Mouse (Mus musculus): Measurements from ENCODE around the gene Dhrs7b. TPM values are rescaled to one million over a fixed set of nuclear protein-coding genes. Genes with fewer than 3 reads are reported as not detected.
A peak's percentile ranks its signal among the peaks of the same experiment; 100 is the strongest.
"Not testable (repeated sequence)": the region's sequence is repeated elsewhere in the genome, so short reads cannot be mapped to it uniquely, and the experiment has no call there.

Dhrs7b gene
- polyA plus RNA-seq, 1 experiment from 2014 or later = 78.5 TPM

DNA sequence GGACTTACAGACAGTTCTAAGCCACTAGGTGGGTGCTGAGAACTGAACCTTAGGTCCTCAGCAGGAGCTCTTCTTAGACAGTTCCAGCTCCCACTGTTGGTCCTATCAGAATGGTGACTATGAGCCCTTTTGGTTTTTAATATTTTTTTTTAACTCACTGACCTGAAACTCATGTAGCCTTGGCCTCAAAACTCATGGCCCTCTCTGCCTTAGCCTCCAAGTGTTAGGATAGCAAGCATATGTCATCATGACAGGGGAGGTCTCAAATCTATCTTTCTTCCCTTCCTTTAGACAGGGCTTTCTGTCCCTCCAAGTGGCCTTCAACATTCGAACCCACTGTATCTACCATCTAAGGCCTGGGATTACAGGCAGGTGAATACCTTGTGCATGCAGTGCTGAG lies 29.5 kb upstream of the Dhrs7b start:
- 94% methylated on average over 1 of the region's 1 CpGs for WGBS

DNA sequence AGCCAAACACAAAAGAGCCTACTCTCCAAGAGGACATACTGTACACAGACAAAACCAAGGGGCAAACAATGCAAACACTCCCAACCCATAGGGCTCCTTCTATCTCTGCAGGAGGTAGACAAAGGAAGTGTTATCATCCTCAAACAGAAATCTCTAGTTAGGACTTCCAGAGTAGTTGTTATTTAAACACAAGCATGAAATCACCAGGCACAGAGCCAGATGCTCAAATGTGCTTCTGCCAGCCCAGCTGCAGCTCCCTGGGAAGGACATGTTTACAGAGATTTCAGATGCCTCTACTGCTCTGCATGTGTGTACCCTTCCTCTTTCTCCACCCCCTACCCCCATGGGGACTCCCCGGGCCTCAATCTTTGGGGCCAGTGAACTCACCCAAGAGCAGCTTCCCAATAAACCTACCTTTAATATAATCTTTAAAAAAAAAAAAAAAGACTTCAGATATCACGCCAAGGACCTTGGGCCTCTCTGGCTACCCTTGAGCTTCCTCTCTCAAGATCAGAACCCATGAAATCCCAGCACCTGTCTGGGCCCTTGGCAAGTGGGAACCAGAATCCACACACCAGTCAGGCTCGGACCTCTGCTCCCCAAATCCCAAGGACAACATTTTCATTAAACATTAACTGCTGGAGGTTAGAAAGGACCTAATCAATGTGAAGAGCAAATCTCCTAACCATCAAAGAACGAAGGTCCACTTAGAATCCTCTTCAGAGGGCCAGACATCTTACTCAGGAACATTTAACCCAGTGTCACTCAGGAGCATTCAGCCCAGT lies 22.0 kb upstream of the Dhrs7b start:
- Histone ChIP-seq H3K4me1 (replicated peaks; ENCODE audit: control insufficient read depth, insufficient read depth, low read length) (0 out of 2 replicates have a peak, but pooled peaks cover 4% of the 10 kb centered on the region), H3K4me2 (replicated peaks; ENCODE audit: low read depth) (peak overlapping the region; percentile 83), H3K9ac (ENCODE audit: low read depth, low read length) (no peak overlapping the region), H3K27me3 (replicated peaks; ENCODE audit: control insufficient read depth, insufficient read depth, low read length) (no peaks in the 10 kb centered on the region), H3K36me3 (ENCODE audit: control insufficient read depth, insufficient read depth) (no peaks in the 10 kb centered on the region; the same call in 1 of the 2 replicates), H3K27ac (ENCODE audit: low read depth, low read length) (no peak overlapping the region), H3K4me3 (ENCODE audit: low read depth, low read length) (no peak overlapping the region), H3K9me3 (ENCODE audit: control insufficient read depth) (no peaks in the 10 kb centered on the region)
- no peak for ATAC-seq
- 33% methylated on average over 4 of the region's 4 CpGs for WGBS
- TF ChIP-seq CTCF (IDR thresholded peaks at IDR 0.05; ENCODE audit: low read depth) = no peak

More for the DNA sequence above, 29.5 kb upstream of the Dhrs7b start:
- no peaks in the 10 kb centered on the region for H3K4me1 ChIP-seq (replicated peaks; ENCODE audit: control insufficient read depth, insufficient read depth, low read length)
- H3K4me3 ChIP-seq (ENCODE audit: low read depth, low read length) = no peak overlapping the region
- H3K4me2 ChIP-seq (replicated peaks; ENCODE audit: low read depth) = no peak overlapping the region
- TF ChIP-seq CTCF (IDR thresholded peaks at IDR 0.05; ENCODE audit: low read depth) = no peak
- no peak overlapping the region for H3K9ac ChIP-seq (ENCODE audit: low read depth, low read length)
- H3K27ac ChIP-seq (ENCODE audit: low read depth, low read length) = no peak overlapping the region
- ATAC-seq = no peak
- H3K27me3 ChIP-seq (replicated peaks; ENCODE audit: control insufficient read depth, insufficient read depth, low read length) = no peaks in the 10 kb centered on the region
- H3K36me3 ChIP-seq (ENCODE audit: control insufficient read depth, insufficient read depth) = peaks cover 33% of the 10 kb centered on the region
- no peaks in the 10 kb centered on the region for H3K9me3 ChIP-seq (ENCODE audit: control insufficient read depth)

DNA sequence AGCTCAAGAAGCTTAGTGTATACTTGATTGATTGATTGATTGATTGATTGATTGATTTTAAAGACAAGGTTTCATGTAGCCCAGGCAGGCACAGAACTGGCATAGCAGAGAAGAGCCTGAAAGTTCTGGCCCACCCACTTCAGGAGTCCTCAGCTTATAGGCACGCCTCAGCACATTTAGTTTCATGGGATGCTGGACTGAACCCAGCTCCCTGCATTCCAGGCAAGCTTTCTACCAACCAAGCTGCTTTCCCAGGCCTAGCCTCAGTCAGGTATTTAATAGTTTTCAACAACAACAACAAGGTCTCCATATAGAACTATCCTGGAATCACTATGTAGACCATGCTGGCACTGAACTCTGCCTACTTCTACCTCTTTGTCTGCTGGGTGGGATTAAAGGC lies 20.9 kb upstream of the Dhrs7b start:
- Histone ChIP-seq H3K36me3 (ENCODE audit: control insufficient read depth, insufficient read depth) (no peaks in the 10 kb centered on the region; the same call in 1 of the 2 replicates), H3K27me3 (replicated peaks; ENCODE audit: control insufficient read depth, insufficient read depth, low read length) (no peaks in the 10 kb centered on the region), H3K4me2 (replicated peaks; ENCODE audit: low read depth) (peak overlapping the region; percentile 83), H3K4me1 (replicated peaks; ENCODE audit: control insufficient read depth, insufficient read depth, low read length) (0 out of 2 replicates have a peak, but pooled peaks cover 4% of the 10 kb centered on the region), H3K9ac (ENCODE audit: low read depth, low read length) (peak overlapping the region; percentile 5; the same call in 1 of the 2 replicates), H3K27ac (ENCODE audit: low read depth, low read length) (peak overlapping the region; percentile 54), H3K4me3 (ENCODE audit: low read depth, low read length) (peak overlapping the region; percentile 51), H3K9me3 (ENCODE audit: control insufficient read depth) (no peaks in the 10 kb centered on the region)
- no peak for TF ChIP-seq CTCF (IDR thresholded peaks at IDR 0.05; ENCODE audit: low read depth)
- 36% methylated on average over 1 of the region's 1 CpGs for WGBS
- ATAC-seq = no peak

GRCm38 (mm10) chr11:60810046-60810965 lies 20.1 kb upstream of the Dhrs7b start:
- 8% methylated on average over 14 of the region's 14 CpGs for WGBS
- no peaks in the 10 kb centered on the region for H3K36me3 ChIP-seq (ENCODE audit: control insufficient read depth, insufficient read depth)
- H3K4me3 ChIP-seq (ENCODE audit: low read depth, low read length) = peak overlapping the region; percentile 51
- no peak for TF ChIP-seq CTCF (IDR thresholded peaks at IDR 0.05; ENCODE audit: low read depth)
- no peaks in the 10 kb centered on the region for H3K27me3 ChIP-seq (replicated peaks; ENCODE audit: control insufficient read depth, insufficient read depth, low read length)
- H3K9me3 ChIP-seq (ENCODE audit: control insufficient read depth) = no peaks in the 10 kb centered on the region
- H3K4me2 ChIP-seq (replicated peaks; ENCODE audit: low read depth) = peak overlapping the region; percentile 83
- peak overlapping the region; percentile 61 for H3K27ac ChIP-seq (ENCODE audit: low read depth, low read length)
- peak; percentile 50 for ATAC-seq
- H3K9ac ChIP-seq (ENCODE audit: low read depth, low read length) = peak overlapping the region; percentile 18; the same call in 1 of the 2 replicates
- 0 out of 2 replicates have a peak, but pooled peaks cover 4% of the 10 kb centered on the region for H3K4me1 ChIP-seq (replicated peaks; ENCODE audit: control insufficient read depth, insufficient read depth, low read length)

GRCm38 (mm10) chr11:60811054-60811460 lies 19.4 kb upstream of the Dhrs7b start:
- ATAC-seq = peak; percentile 94
- Histone ChIP-seq H3K27me3 (replicated peaks; ENCODE audit: control insufficient read depth, insufficient read depth, low read length) (no peaks in the 10 kb centered on the region), H3K27ac (ENCODE audit: low read depth, low read length) (peak overlapping the region; percentile 61; the same call in 1 of the 2 replicates), H3K4me1 (replicated peaks; ENCODE audit: control insufficient read depth, insufficient read depth, low read length) (0 out of 2 replicates have a peak, but pooled peaks cover 4% of the 10 kb centered on the region), H3K9me3 (ENCODE audit: control insufficient read depth) (no peaks in the 10 kb centered on the region), H3K4me2 (replicated peaks; ENCODE audit: low read depth) (peak overlapping the region; percentile 83), H3K36me3 (ENCODE audit: control insufficient read depth, insufficient read depth) (no peaks in the 10 kb centered on the region), H3K9ac (ENCODE audit: low read depth, low read length) (0 out of 2 replicates have a peak overlapping the region, but pooled peaks have one; percentile 18), H3K4me3 (ENCODE audit: low read depth, low read length) (peak overlapping the region; percentile 51)
- 0% methylated on average over 29 of the region's 29 CpGs for WGBS
- TF ChIP-seq CTCF (IDR thresholded peaks at IDR 0.05; ENCODE audit: low read depth) = no peak; the same call in 1 of the 2 replicates

- not testable (repeated sequence) for H3K27me3 ChIP-seq (replicated peaks; ENCODE audit: control insufficient read depth, insufficient read depth, low read length); H3K36me3 ChIP-seq (ENCODE audit: control insufficient read depth, insufficient read depth); H3K9me3 ChIP-seq (ENCODE audit: control insufficient read depth); H3K4me1 ChIP-seq (replicated peaks; ENCODE audit: control insufficient read depth, insufficient read depth, low read length); ATAC-seq
- Histone ChIP-seq H3K27ac (ENCODE audit: low read depth, low read length) (peak within 1 kb of the TSS; percentile 61; the same call in 1 of the 2 replicates), H3K4me3 (ENCODE audit: low read depth, low read length) (peak within 1 kb of the TSS; percentile 51), H3K4me2 (replicated peaks; ENCODE audit: low read depth) (peak within 1 kb of the TSS; percentile 83), H3K9ac (ENCODE audit: low read depth, low read length) (0 out of 2 replicates have a peak within 1 kb of the TSS, but pooled peaks have one; percentile 18)
- 26% methylated on average over 6 of the region's 6 CpGs for WGBS
Observed at GRCm38 (mm10) chr11:60811618-60812017, 18.8 kb upstream of the Dhrs7b start, which contains the start of gene Shmt1. Gene Shmt1 (minus strand): TSS chr11:60811718.
